Mouse (Mus musculus): ENCODE data around the gene Dusp1. TPM values are rescaled to one million over a fixed set of nuclear protein-coding genes. Genes with fewer than 3 reads are reported as not detected.

Gene Dusp1
- polyA plus RNA-seq, 1 experiment from 2014 or later: 34.6 TPM

GRCm38 (mm10) chr17:26513459-26514290, 48.3 kb downstream of the Dusp1 start:
- no peaks in the 10 kb centered on the region for H3K9me3 ChIP-seq
- no peaks in the 10 kb centered on the region for H3K27me3 ChIP-seq
- no peaks in the 10 kb centered on the region for H3K36me3 ChIP-seq
- H3K4me2 ChIP-seq: no peak overlapping the region
- no peak overlapping the region for H3K4me3 ChIP-seq
- H3K4me1 ChIP-seq (replicated peaks): no peaks in the 10 kb centered on the region
- 81% methylated on average over 6 of the region's 6 CpGs for WGBS
- no peak overlapping the region for H3K27ac ChIP-seq (replicated peaks)
- ATAC-seq (ENCODE audit: low FRiP score, low read depth): no peak
- no peak overlapping the region for H3K9ac ChIP-seq

GRCm38 (mm10) chr17:26512961-26513360, 49.0 kb downstream of the Dusp1 start:
- no peaks in the 10 kb centered on the region for H3K4me1 ChIP-seq (replicated peaks)
- 70% methylated on average over 7 of the region's 7 CpGs for WGBS

GRCm38 (mm10) chr17:26511816-26512774, 49.8 kb downstream of the Dusp1 start:
- H3K4me2 ChIP-seq: no peak overlapping the region
- no peaks in the 10 kb centered on the region for H3K27me3 ChIP-seq
- peaks cover 4% of the 10 kb centered on the region for H3K4me1 ChIP-seq (replicated peaks)
- no peak overlapping the region for H3K27ac ChIP-seq (replicated peaks)
- no peaks in the 10 kb centered on the region for H3K36me3 ChIP-seq
- ATAC-seq (ENCODE audit: low FRiP score, low read depth): no peak
- H3K9me3 ChIP-seq: no peaks in the 10 kb centered on the region
- 70% methylated on average over 7 of the region's 7 CpGs for WGBS
- no peak overlapping the region for H3K9ac ChIP-seq
- H3K4me3 ChIP-seq: no peak overlapping the region

More at GRCm38 (mm10) chr17:26512961-26513360, 49.0 kb downstream of the Dusp1 start:
- Histone ChIP-seq H3K4me3 (no peak overlapping the region), H3K4me2 (no peak overlapping the region), H3K27me3 (no peaks in the 10 kb centered on the region), H3K9ac (no peak overlapping the region), H3K36me3 (no peaks in the 10 kb centered on the region), H3K27ac (replicated peaks) (no peak overlapping the region), H3K9me3 (no peaks in the 10 kb centered on the region)
- no peak for ATAC-seq (ENCODE audit: low FRiP score, low read depth)

GRCm38 (mm10) chr17:26511256-26511655, 50.7 kb downstream of the Dusp1 start:
- H3K9me3 ChIP-seq: no peaks in the 10 kb centered on the region
- H3K4me1 ChIP-seq (replicated peaks): peaks cover 12% of the 10 kb centered on the region
- H3K4me3 ChIP-seq: no peak overlapping the region
- no peaks in the 10 kb centered on the region for H3K36me3 ChIP-seq
- H3K9ac ChIP-seq: no peak overlapping the region
- no peaks in the 10 kb centered on the region for H3K27me3 ChIP-seq
- no peak overlapping the region for H3K27ac ChIP-seq (replicated peaks)
- H3K4me2 ChIP-seq: no peak overlapping the region
- 47% methylated on average over 4 of the region's 4 CpGs for WGBS
- no peak for ATAC-seq (ENCODE audit: low FRiP score, low read depth)

- H3K27ac ChIP-seq (replicated peaks): no peak overlapping the region
- no peaks in the 10 kb centered on the region for H3K27me3 ChIP-seq
- 77% methylated on average over 15 of the region's 15 CpGs for WGBS
- ATAC-seq (ENCODE audit: low FRiP score, low read depth): no peak
- no peak overlapping the region for H3K9ac ChIP-seq
- H3K9me3 ChIP-seq: no peaks in the 10 kb centered on the region
- peaks cover 21% of the 10 kb centered on the region for H3K4me1 ChIP-seq (replicated peaks)
- H3K4me3 ChIP-seq: no peak overlapping the region
- 0 out of 2 replicates have a peak, but pooled peaks cover 3% of the 10 kb centered on the region for H3K36me3 ChIP-seq
- H3K4me2 ChIP-seq: no peak overlapping the region
Observed at GRCm38 (mm10) chr17:26510146-26511045, 51.5 kb downstream of the Dusp1 start.

- Histone ChIP-seq H3K27me3 (no peaks in the 10 kb centered on the region), H3K9ac (peak overlapping the region; percentile 94), H3K4me3 (peak overlapping the region; percentile 80), H3K36me3 (0 out of 2 replicates have a peak, but pooled peaks cover 3% of the 10 kb centered on the region), H3K27ac (replicated peaks) (peak overlapping the region; percentile 99), H3K4me1 (replicated peaks) (peaks cover 33% of the 10 kb centered on the region), H3K9me3 (no peaks in the 10 kb centered on the region), H3K4me2 (peak overlapping the region; percentile 63)
- WGBS: 28% methylated on average over 25 of the region's 25 CpGs
- no peak for ATAC-seq (ENCODE audit: low FRiP score, low read depth)
Observed at GRCm38 (mm10) chr17:26508961-26509771, 52.8 kb downstream of the Dusp1 start.

GRCm38 (mm10) chr17:26508345-26508960, 53.5 kb downstream of the Dusp1 start:
- 0 out of 2 replicates have a peak, but pooled peaks cover 3% of the 10 kb centered on the region for H3K36me3 ChIP-seq
- no peaks in the 10 kb centered on the region for H3K27me3 ChIP-seq
- peaks cover 40% of the 10 kb centered on the region for H3K4me1 ChIP-seq (replicated peaks)
- peak overlapping the region; percentile 80 for H3K4me3 ChIP-seq
- H3K9me3 ChIP-seq: no peaks in the 10 kb centered on the region
- WGBS: under 1% methylated on average over 58 of the region's 58 CpGs
- peak overlapping the region; percentile 63 for H3K4me2 ChIP-seq
- ATAC-seq (ENCODE audit: low FRiP score, low read depth): peak; percentile 90
- H3K27ac ChIP-seq (replicated peaks): peak overlapping the region; percentile 99
- peak overlapping the region; percentile 94 for H3K9ac ChIP-seq

- peaks cover 45% of the 10 kb centered on the region for H3K4me1 ChIP-seq (replicated peaks)
- peak; percentile 73 for ATAC-seq (ENCODE audit: low FRiP score, low read depth)
- no peaks in the 10 kb centered on the region for H3K9me3 ChIP-seq
- H3K27ac ChIP-seq (replicated peaks): peak overlapping the region; percentile 99
- peak overlapping the region; percentile 63 for H3K4me2 ChIP-seq
- peak overlapping the region; percentile 94 for H3K9ac ChIP-seq
- H3K36me3 ChIP-seq: 0 out of 2 replicates have a peak, but pooled peaks cover 3% of the 10 kb centered on the region
- H3K4me3 ChIP-seq: peak overlapping the region; percentile 80
- under 1% methylated on average over 45 of the region's 46 CpGs for WGBS
- no peaks in the 10 kb centered on the region for H3K27me3 ChIP-seq
Observed at GRCm38 (mm10) chr17:26507966-26508344, 54.0 kb downstream of the Dusp1 start.

GRCm38 (mm10) chr17:26506997-26507871, 54.7 kb downstream of the Dusp1 start:
- H3K4me3 ChIP-seq: peak overlapping the region; percentile 80
- peak; percentile 13; the same call in 1 of the 2 replicates for ATAC-seq (ENCODE audit: low FRiP score, low read depth)
- peak overlapping the region; percentile 99 for H3K27ac ChIP-seq (replicated peaks)
- 0 out of 2 replicates have a peak, but pooled peaks cover 3% of the 10 kb centered on the region for H3K36me3 ChIP-seq
- peaks cover 53% of the 10 kb centered on the region for H3K4me1 ChIP-seq (replicated peaks)
- WGBS: 11% methylated on average over 24 of the region's 24 CpGs
- H3K4me2 ChIP-seq: peak overlapping the region; percentile 63
- no peaks in the 10 kb centered on the region for H3K27me3 ChIP-seq
- H3K9ac ChIP-seq: peak overlapping the region; percentile 94
- H3K9me3 ChIP-seq: no peaks in the 10 kb centered on the region

Measured in hindbrain, embryonic 15.5 days (tissue).